Mouse (Mus musculus): ENCODE results near the gene Rbm17. TPM values are rescaled to one million over a fixed set of nuclear protein-coding genes. Genes with fewer than 3 reads are reported as not detected.
A peak's percentile ranks its signal among the peaks of the same experiment; 100 is the strongest.
"Not testable (repeated sequence)": the region's sequence is repeated elsewhere in the genome, so short reads cannot be mapped to it uniquely, and the experiment has no call there.

The Rbm17 gene
- 117 and 160 TPM in 2 replicates for total RNA-seq (2014; fragmentation: Nextera tagmentation)
- total RNA-seq (2017), result 180 and 233 TPM in 2 replicates

GRCm38 (mm10) chr2:11604053-11604452 lies at the start of gene Rbm17:
Gene Rbm17, minus strand, starts transcription at chr2:11604153.
- no peak for ATAC-seq (replicated peaks; ENCODE audit: poor library complexity, severe bottlenecking)

- peak; percentile 65 for ATAC-seq (replicated peaks; ENCODE audit: poor library complexity, severe bottlenecking)
These were observed 49.4 kb upstream of the Rbm17 start for GRCm38 (mm10) chr2:11653330-11653729.

GRCm38 (mm10) chr2:11652780-11653179 lies 48.8 kb upstream of the Rbm17 start:
- no peak for ATAC-seq (replicated peaks; ENCODE audit: poor library complexity, severe bottlenecking)

- ATAC-seq (replicated peaks; ENCODE audit: poor library complexity, severe bottlenecking), result no peak
These were observed 48.2 kb upstream of the Rbm17 start for GRCm38 (mm10) chr2:11652196-11652595.

GRCm38 (mm10) chr2:11651476-11651875 lies 47.5 kb upstream of the Rbm17 start:
- no peak for ATAC-seq (replicated peaks; ENCODE audit: poor library complexity, severe bottlenecking)

GRCm38 (mm10) chr2:11645297-11645696 lies 41.3 kb upstream of the Rbm17 start:
- ATAC-seq (replicated peaks; ENCODE audit: poor library complexity, severe bottlenecking), result no peak

- ATAC-seq (replicated peaks; ENCODE audit: poor library complexity, severe bottlenecking), result no peak
These were observed 40.1 kb upstream of the Rbm17 start for GRCm38 (mm10) chr2:11644057-11644456.

GRCm38 (mm10) chr2:11642451-11642941 lies 38.5 kb upstream of the Rbm17 start, which contains the start of gene Il2ra:
Gene Il2ra, plus strand, starts transcription at chr2:11642807.
- no peak for ATAC-seq (replicated peaks; ENCODE audit: poor library complexity, severe bottlenecking)

- peak; percentile 97 for ATAC-seq (replicated peaks; ENCODE audit: poor library complexity, severe bottlenecking)
These were observed 33.2 kb upstream of the Rbm17 start for GRCm38 (mm10) chr2:11637115-11637514.

GRCm38 (mm10) chr2:11636138-11636480 lies 32.2 kb upstream of the Rbm17 start:
- ATAC-seq (replicated peaks; ENCODE audit: poor library complexity, severe bottlenecking), result no peak

- 0 out of 2 replicates have a peak, but pooled peaks have one; percentile 15 for ATAC-seq (replicated peaks; ENCODE audit: poor library complexity, severe bottlenecking)
These were observed 31.7 kb upstream of the Rbm17 start for GRCm38 (mm10) chr2:11635471-11636137.

GRCm38 (mm10) chr2:11635035-11635434 lies 31.1 kb upstream of the Rbm17 start:
- ATAC-seq (replicated peaks; ENCODE audit: poor library complexity, severe bottlenecking), result no peak

- no peak for ATAC-seq (replicated peaks; ENCODE audit: poor library complexity, severe bottlenecking)
These were observed 21.9 kb upstream of the Rbm17 start, which contains the start of gene Gm17490 for GRCm38 (mm10) chr2:11625890-11626289. Gene Gm17490, minus strand, starts transcription at chr2:11626264.

- ATAC-seq (replicated peaks; ENCODE audit: poor library complexity, severe bottlenecking), result no peak
These were observed 19.8 kb upstream of the Rbm17 start for GRCm38 (mm10) chr2:11623726-11624125.

GRCm38 (mm10) chr2:11623173-11623572 lies 19.2 kb upstream of the Rbm17 start:
- ATAC-seq (replicated peaks; ENCODE audit: poor library complexity, severe bottlenecking), result no peak

GRCm38 (mm10) chr2:11619598-11619997 lies 15.6 kb upstream of the Rbm17 start:
- ATAC-seq (replicated peaks; ENCODE audit: poor library complexity, severe bottlenecking), result no peak

GRCm38 (mm10) chr2:11616846-11617245 lies 12.9 kb upstream of the Rbm17 start:
- ATAC-seq (replicated peaks; ENCODE audit: poor library complexity, severe bottlenecking), result no peak

GRCm38 (mm10) chr2:11612939-11613338 lies 9.0 kb upstream of the Rbm17 start:
- ATAC-seq (replicated peaks; ENCODE audit: poor library complexity, severe bottlenecking), result not testable (repeated sequence)

GRCm38 (mm10) chr2:11606718-11607117 lies 2.8 kb upstream of the Rbm17 start:
- not testable (repeated sequence) for ATAC-seq (replicated peaks; ENCODE audit: poor library complexity, severe bottlenecking)

- no peak for ATAC-seq (replicated peaks; ENCODE audit: poor library complexity, severe bottlenecking)
These were observed 958 bp upstream of the Rbm17 start for GRCm38 (mm10) chr2:11604911-11605310.

GRCm38 (mm10) chr2:11602506-11603489 lies 1.2 kb downstream of the Rbm17 start:
- ATAC-seq (replicated peaks; ENCODE audit: poor library complexity, severe bottlenecking), result peak; percentile 99
